Mouse (Mus musculus) cerebellum, adult (tissue): ENCODE measurements at regions not wholly inside any gene's neighbourhood (a gene's known extent, or its start where the extent isn't known, plus 50 kb on each side); places are given as distances from the start of the nearest gene placed in this dataset.

ENCODE experiments used
- ATAC-seq: cut with Nextera tagmentation; 2 replicates; pipeline ENCODE4 v1.9.2; 2017; ENCODE audit warnings: mild to moderate bottlenecking, moderate library complexity, mixed read lengths; ENCODE audit not compliant: insufficient number of reproducible peaks, low FRiP score, low TSS enrichment

DNA sequence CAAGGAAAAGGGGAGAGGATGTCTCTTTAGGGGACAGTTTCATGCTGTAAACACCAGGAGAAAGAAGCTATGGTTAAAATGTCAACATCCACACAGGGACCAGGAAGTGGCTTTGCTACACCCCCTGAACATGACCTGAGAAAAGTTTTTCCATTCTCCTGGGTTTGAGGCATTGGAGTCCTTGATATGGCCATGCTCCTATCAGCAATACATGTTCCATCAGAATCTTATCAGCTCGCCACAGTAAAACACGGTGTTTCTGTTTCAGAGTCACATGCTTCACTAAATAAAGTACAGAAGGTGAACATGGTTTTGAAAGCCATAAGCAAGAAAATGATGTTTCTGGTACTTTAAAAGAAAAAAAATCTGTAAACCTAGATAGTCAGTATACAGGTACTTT, 367.4 kb upstream of the Cd180 start:
- no peak for ATAC-seq

DNA sequence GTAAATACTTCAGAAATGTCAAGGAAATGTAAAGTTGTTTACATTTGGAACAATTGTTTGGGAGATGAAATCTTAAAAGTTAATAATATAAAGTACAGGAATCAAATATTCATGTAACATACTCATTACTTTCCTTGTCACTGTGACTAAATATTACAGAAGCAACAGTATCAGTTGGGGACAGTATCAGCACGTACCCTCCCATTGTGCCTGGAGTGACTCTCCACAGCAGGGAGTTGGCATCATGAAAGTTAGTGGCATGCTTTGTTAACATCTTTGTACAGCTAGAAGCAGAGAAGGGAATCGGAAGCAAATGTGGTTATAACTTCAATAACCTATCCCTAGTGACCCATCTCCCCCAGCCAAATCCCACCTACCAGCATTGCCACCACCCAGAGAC, 366.8 kb upstream of the Cd180 start:
- ATAC-seq, result no peak

DNA sequence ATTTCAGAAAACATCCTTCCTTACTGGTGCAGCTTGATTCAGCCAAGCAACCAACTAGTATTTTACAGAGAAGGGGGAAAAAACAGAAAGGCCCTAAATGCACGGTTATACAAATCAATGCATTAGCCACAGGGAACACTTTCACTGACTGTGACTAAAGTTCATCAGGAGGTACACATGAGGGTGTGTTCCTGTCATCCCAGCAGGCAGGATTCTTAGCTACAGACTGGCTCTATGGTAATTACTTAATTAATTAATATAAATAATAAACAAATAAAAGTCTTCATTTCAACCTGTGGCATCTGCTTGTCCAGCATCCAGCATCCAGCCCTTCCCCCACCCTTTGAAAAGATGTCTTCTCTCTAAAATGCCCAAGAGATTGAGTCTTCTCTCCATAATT, 359.7 kb upstream of the Cd180 start:
- no peak for ATAC-seq

DNA sequence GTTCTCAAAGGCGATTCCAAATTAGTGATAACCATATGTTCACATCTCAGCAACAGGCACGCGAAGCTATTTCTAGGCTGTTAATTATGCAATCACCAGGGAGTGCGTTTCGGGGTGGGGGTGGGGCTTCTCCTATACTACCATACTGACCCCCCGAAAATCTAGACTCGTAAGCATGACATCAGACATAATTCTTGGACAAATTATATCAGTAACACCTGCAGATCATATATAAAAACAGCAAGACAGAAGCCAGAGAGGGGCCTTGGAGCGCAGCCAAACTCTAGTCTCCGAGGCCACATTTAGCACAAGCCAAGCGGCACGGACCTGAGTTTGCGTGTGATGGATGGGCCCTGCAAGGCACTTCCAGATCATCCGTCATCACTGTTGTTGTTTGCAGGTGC, 359.2 kb upstream of the Cd180 start:
- ATAC-seq, result peak; percentile 81

DNA sequence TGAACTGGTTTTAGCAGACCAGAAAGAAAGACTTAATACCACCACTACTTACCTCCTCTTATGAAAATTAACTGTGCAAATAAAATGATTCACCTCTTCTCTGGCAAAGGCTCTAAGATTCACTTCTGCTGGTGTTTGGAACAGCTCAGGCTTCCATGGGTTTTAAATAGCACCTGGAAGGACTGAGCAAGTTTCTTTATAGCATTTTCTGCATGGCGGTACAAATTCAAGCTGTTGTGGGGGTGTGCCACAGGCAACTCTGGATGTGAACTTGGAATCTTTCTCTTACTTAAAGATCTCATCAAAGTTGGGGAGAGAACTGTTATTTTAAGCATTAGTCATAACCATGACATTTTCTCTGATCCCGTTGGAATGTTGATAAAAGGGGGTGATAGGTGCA, 350.1 kb upstream of the Cd180 start:
- ATAC-seq, result no peak

DNA sequence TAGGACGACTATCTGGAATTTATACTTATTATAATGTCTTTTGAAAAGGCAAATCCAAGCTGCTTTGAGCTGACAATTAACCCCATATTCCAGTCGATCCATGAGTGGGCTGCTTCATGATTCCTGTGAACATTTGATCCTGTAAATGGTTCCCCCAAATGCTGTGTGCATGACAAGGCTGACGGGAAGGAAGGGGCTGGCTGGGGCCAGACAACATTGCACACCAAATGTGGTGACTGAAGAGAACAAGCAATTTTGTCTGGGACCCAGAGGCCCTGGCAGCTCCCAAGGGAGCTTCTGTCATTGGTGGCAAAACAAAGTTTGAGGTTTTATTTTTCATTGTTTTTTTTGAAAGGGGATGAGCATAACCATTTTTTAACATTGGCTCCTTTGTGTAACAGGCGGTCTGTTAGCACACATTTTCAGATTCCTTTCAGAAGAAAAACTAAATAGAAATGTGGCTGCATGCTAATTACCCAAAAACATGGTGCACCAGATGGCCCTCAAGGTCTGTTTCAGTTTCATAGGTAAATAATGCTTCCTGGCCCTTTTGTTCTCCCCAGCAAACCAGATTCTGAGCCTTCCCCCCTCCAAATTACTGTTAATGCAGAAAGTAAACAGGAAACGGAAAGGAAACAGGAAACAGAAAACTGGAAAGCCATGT, 348.6 kb upstream of the Cd180 start:
- no peak for ATAC-seq

DNA sequence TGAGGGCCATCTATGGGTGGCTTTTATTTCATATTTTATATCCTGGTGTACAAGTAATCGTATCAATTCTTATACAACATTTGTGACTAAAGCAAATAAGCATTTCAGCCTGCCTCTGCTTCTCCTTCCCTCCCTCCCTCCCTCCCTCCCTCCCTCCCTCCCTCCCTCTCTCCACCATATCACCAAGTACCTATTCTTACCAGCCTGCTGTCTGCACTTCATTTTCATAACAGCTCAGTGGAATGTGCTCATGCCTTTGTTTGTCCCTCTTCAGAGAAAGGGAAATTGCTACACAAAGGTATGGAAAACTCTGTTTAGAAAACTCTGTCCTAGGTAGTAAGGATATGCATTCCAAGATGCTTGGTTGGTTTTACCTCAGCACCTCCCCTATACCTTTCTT, 343.9 kb upstream of the Cd180 start:
- ATAC-seq, result no peak

DNA sequence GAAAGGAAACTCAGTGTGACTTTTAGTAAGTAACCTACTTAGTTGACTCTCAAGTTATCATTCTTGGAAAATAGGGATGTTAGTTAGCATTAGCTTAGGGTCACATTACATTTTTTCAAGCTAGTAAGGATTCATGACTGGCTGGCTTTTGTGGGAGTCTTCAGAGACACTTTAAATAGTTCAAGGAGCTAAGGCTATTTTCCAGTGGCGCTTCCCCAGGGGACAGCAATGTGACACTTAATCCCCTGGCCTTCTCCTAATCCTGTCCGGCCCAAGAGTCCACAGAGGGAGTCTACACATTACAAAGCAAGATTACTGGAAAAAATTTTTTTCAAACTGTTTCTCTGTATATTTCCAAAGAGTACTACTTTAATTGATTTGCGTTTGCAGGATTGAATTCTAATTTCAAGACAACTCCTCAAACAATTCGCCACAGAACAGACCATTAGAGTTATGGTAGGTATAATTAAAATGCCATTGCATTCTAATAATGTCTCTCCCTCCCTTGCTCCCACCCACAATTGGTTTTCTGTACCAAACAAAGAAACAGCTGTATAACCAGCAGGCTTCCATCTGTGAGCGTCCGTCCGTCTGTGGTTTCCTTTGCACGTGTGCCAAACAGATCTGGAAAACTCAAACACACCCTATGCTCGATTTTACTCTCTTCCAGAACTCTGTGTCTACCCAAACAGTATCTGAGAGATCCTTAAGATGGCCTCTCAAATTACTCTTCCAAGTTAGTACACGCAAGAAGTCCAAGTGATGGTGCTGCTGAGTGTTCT, 341.1 kb upstream of the Cd180 start:
- no peak for ATAC-seq

DNA sequence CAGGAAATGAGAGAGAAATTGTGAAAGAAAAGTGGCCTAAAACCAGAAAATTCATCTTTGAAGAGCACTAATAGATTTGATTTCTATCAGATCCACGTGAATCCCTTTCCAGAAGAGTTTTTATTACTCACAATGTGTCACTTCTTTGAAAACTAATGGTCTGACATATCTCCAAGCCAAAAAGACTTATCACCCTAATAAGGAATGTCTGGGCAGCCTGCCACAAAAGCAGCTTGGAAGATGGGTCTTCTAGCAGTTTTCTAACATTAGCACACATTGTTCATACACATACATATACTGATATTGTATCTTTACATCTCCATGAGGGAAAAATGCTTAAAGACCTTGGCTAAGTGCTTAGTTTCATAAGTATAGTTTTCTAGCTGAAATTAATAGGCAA, 337.8 kb upstream of the Cd180 start:
- ATAC-seq, result no peak

DNA sequence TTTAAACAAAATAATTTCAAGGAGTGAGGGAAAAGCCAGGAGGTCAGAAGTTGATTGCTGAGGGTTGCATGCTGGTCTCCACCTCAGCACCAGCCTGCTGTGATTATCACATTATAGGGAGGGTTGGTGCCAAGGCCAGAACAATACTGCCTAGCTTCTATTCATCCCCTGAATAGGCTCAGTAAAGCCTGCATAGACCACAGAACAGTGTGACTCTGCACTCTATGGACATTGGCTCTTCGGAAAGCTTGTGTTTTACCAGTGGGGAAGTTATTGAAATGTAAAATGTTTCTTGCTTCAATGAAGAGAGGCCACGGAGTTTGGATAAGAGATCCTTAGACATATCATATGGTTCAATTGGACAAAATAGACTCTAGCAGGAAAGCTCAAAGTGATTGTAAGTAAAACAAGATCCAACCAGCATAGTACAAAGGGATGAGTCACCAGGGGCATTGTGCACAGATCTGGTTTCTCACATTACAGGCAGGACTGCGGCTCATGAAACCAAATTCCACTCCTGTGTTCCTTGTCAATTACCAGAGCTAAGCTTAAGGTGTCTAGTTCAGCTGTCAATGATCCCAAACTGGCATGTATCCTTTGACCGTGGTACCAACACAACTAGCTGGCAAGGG, 320.8 kb upstream of the Cd180 start:
- ATAC-seq, result no peak

DNA sequence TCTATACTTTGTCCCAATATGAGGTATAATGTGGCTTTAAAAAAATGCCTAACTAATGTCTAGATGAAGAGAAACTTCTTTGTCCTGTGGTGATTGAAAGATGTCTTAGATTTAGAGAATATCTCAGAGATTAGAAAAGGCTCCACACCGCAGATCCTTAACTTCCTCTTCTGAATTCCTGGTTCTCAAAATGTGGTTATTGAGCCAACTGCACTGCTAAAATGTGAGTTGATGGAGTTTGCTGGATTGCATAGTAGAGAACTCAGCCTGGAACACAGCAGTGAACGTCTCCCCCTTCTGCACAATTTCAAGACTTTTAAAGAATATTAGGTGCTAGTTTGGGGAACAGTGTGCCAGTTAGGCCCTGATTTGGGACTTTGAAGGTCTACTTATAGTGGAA, 312.7 kb upstream of the Cd180 start:
- no peak for ATAC-seq

DNA sequence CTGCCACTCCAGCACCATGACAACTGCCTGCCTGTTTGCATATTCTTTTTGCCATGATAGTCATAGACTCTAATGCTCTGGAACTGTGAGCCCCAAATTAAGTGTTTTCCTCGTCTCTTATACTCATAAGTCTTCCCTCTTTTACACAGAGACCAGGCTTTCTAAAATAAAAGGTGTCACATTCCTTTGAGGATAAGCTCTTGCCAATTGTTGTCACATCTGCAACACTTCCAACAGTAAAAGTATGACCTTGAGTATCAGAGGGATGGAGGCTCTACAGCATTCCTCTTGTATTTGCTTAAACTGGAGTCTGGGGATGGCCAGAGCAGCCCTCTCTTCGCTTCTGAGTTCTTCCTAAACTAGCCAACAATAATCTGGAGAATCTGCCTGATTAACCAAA, 301.4 kb upstream of the Cd180 start:
- ATAC-seq, result no peak

DNA sequence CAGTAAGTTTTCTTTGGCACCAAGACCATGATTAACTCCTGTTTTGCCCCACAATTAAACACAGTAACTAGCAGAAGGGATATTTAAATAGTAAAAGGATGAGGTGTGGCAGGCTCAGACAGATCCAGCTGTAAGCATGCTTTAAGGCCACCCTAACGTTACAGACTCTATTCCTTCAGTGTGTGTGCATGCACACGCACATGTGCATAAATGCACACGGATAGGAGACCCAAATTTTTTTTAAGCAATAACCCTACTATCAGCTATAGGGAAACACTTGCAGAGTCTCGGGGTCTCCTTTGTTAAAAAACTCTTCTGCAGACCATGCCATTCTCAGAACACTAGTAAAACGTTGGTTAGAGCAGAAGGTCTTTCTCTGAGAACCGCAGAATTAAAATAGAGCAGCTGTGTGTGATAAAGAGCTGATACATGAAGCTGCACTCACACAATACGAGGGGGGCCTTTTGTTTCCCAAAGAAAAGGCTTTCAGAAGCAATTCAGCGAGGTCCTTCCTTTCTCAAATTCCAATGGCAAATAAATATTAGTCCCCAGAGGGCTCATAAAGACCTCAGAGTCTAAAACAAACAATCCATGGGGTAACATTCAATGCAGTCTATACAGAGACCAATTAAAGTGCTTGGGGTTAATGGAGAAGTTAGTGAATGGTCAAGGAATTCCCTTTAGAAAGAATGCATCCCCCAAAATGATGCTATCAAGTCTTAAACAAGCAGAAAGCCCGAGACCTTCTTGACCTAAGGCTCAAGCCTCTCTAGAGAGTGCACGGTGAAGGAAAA, 300.3 kb upstream of the Cd180 start:
- ATAC-seq, result no peak

DNA sequence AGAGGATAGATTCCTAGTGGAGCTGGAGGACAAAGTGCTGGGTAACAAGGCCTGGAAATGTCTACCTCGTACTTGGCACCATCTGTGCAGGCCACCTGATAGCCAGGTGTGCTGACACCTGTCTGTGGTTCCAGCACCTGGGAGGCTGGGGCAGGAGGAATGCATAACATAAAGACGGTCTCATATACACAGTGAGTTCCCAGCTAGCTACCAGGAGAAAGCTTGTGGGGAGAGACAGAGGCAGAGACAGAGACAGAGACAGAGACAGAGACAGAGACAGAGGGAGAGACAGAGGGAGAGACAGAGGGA, 299.7 kb upstream of the Cd180 start:
- no peak for ATAC-seq

DNA sequence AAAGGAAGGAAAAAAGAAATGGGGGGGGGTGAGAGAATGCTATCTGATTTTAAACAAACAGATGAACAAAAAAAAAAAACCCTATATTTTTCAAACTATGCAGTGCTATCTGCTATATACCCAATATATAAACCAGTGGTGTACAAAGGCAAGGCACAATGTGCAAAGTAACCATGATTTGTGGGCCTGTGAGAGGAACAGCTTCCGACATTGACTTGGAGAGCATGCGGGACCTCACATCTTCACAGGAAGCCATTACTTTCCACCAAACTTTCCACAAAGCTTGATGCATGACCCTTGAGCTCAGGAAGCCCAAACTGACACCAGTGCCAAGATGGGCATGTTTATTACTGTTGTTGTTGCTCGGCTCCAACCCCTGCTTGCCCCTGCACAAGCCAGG, 299.3 kb upstream of the Cd180 start:
- ATAC-seq, result no peak

DNA sequence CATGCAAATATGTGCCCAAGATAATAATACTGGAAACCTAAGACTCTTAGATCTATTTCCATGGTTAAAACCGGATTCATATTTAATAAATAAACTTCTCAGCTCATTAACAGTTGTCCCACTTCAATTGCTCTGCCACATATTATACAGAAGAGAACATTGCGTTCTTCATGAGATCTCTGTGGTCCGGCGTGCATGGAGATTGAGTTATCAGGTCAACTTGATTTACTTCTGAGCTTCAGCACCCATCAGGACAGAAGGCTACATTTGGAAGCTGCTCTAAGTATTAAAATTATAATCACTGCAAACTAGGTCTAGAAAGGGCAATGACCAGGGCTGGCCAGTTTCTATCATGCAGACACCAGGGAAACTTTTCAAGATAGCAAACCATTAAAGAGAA, 295.9 kb upstream of the Cd180 start:
- ATAC-seq, result no peak

DNA sequence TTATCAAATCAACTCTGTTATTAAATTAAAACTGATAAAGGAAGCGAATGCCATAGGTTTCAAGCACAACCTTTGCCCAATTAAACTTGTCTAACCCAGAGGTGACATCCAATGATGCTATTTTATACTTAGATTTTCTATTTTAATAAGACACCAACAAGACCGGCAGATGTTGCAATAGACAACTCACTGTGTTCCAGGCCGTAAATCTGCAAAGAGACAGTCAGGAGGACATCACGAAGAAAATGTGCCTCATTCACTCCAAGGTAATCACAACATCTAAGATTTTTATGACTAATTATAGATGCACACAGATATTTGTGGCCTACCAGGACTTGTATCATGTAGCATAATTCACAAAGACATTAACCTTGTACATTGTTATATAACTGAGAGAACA, 281.5 kb upstream of the Cd180 start:
- ATAC-seq, result no peak

DNA sequence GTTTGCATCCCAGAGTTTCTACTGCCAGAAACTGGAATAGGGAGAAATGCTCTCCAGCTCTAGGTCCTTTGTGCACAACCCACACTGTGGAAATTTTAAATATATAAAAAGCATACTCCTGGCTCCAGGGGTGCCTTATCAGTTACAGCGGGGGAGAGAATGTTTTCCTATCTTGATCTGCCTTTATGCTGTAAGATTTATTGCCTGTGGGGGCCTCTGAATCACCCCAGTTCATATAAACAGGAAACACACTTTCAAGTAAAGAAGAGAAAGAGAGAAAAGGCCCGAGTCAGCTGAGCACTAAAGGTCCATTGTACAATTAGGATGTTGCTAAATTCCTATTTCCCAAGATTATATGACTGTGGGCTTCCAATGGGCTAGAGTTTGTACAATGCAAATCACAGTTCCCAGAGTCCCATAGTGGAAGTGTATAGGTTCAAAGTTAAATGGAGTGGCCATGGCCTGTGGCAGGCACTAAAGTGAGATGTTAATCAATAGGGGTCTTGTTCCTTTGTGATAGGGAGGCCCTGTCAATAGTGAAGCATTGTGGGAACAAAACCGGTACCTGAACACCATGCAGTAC, 258.9 kb upstream of the Cd180 start:
- no peak for ATAC-seq

DNA sequence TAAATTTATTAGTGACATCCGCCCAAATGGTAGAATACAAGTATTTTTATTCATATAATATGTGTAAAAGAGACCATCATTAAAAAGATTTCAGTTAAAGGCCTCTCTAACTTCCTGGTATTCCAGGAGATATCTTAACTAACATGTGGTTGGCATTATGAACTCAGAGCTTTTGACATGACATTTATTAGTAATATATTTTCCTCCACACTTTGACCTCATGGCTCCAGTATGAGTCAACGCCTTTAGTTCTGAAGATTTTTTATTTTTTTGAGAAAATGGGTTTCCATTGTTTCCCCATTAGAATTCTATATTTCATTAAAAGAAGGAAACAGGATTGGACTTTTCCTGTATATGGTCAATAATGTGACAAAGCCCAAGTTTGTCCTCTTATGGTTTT, 250.7 kb upstream of the Cd180 start:
- ATAC-seq, result no peak

DNA sequence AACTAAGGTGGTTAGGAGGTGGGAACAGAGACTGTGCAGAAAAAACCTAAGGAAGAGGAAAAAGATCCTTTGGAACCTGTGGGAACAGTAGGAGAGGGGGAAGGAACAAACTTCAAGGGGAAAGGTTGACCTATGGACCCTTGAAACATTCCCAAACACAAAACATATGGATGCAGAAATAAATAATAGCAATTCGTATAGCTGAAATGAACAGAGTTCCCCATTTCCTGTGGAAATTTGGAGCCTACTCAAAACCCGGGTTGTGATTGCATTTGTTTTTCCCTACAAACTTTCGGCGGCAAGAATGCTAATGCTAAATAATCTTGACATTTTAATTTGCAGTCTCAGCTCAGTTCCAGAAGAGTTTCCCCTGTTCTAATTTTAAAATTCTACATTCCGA, 246.0 kb upstream of the Cd180 start:
- ATAC-seq, result no peak
